Mouse (Mus musculus): ENCODE data around the gene Eif3a. TPM values are rescaled to one million over a fixed set of nuclear protein-coding genes. Genes with fewer than 3 reads are reported as not detected.
A peak's percentile ranks its signal among the peaks of the same experiment; 100 is the strongest.

Gene Eif3a
- polyA plus RNA-seq, 1 experiment from 2014 or later: 149 TPM

DNA sequence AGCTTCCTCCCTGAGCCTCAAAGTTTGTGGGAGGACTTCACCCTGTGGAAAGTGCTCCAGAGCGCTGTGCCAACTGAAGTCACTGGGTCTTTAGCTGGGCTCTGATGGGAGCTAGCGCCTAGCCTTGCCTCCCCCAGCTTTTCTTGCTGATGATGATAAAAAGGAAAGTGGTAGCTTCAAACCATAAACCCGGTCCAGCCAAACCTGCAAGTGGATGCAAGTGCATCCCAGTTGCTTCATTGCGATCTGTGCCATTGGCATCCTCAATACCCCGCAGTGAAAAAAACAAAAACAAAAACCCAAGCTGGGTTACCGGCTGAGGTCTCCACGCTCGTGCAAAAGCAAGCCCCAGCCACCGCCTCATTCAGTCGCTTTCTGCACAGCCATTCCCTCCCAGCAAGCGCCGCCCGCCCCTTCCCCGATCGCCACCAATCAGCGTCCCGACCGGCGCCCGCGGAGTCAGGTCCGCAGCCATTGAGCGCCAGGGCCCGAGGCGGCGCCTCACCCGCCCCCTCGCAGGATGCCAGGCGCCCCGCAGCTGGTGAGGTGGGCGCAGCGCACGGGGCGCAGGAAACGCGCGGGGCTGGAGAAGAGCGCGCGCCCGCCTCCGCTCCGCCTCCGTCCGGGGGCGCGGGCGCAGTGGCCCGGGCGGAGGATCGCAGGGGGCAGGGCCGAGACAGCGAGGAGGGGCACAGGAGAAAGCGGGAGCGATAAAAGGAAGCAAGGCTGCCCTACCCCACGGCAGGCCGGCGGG, 34.8 kb downstream of the Eif3a start, which contains the start of gene Nanos1:
Nanos1 (plus strand) TSS at position 550 of the 754 bp plus-strand sequence.
- peak; percentile 89 for ATAC-seq (replicated peaks; ENCODE audit: insufficient number of reproducible peaks, low FRiP score, low TSS enrichment)
- H3K27ac ChIP-seq (ENCODE audit: low read depth, low read length): no peak within 1 kb of the TSS
- peak within 1 kb of the TSS; percentile 68 for H3K9ac ChIP-seq (ENCODE audit: low read depth, low read length)
- H3K4me3 ChIP-seq (ENCODE audit: low read depth, low read length): peak within 1 kb of the TSS; percentile 76
- H3K36me3 ChIP-seq (ENCODE audit: control insufficient read depth, insufficient read depth, low read length): no peaks in the 10 kb centered on the region
- under 1% methylated on average over 57 of the region's 58 CpGs for WGBS (ENCODE audit: insufficient replicate concordance)
- H3K9me3 ChIP-seq (replicated peaks; ENCODE audit: control insufficient read depth, low read length): no peaks in the 10 kb centered on the region
- peaks cover 2% of the 10 kb centered on the region; the same call in 1 of the 2 replicates for H3K27me3 ChIP-seq (ENCODE audit: control insufficient read depth, insufficient read depth, low read length)
- peaks cover 7% of the 10 kb centered on the region; the same call in 1 of the 2 replicates for H3K4me1 ChIP-seq (ENCODE audit: control insufficient read depth, insufficient read depth, low read length)
- peak within 1 kb of the TSS; percentile 100 for H3K4me2 ChIP-seq

DNA sequence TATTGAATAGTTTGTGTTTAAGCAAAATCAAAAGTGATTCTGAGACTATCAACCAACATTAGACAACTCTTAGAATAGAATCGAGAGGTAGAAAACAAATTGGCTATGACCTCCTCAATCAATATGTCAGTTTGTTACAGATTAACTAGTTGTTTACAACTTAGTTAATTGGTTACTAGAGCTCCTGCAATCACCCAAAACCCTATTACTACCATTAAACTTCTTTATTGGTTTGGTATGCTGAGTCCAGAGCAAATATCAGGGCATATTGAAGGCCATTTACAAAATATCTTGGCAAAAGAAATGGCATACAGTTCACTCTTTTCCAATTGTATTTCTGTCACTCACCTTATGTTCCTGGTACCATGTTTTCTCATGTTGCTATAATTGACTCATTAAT, 42.7 kb downstream of the Eif3a start:
- Histone ChIP-seq H3K9me3 (replicated peaks; ENCODE audit: control insufficient read depth, low read length) (no peaks in the 10 kb centered on the region), H3K4me3 (ENCODE audit: low read depth, low read length) (no peak overlapping the region), H3K4me1 (ENCODE audit: control insufficient read depth, insufficient read depth, low read length) (no peaks in the 10 kb centered on the region), H3K27ac (ENCODE audit: low read depth, low read length) (no peak overlapping the region), H3K4me2 (no peak overlapping the region), H3K9ac (ENCODE audit: low read depth, low read length) (no peak overlapping the region), H3K27me3 (ENCODE audit: control insufficient read depth, insufficient read depth, low read length) (no peaks in the 10 kb centered on the region), H3K36me3 (ENCODE audit: control insufficient read depth, insufficient read depth, low read length) (no peaks in the 10 kb centered on the region)
- ATAC-seq (replicated peaks; ENCODE audit: insufficient number of reproducible peaks, low FRiP score, low TSS enrichment): no peak
- WGBS (ENCODE audit: insufficient replicate concordance): 81% methylated on average over 1 of the region's 1 CpGs

DNA sequence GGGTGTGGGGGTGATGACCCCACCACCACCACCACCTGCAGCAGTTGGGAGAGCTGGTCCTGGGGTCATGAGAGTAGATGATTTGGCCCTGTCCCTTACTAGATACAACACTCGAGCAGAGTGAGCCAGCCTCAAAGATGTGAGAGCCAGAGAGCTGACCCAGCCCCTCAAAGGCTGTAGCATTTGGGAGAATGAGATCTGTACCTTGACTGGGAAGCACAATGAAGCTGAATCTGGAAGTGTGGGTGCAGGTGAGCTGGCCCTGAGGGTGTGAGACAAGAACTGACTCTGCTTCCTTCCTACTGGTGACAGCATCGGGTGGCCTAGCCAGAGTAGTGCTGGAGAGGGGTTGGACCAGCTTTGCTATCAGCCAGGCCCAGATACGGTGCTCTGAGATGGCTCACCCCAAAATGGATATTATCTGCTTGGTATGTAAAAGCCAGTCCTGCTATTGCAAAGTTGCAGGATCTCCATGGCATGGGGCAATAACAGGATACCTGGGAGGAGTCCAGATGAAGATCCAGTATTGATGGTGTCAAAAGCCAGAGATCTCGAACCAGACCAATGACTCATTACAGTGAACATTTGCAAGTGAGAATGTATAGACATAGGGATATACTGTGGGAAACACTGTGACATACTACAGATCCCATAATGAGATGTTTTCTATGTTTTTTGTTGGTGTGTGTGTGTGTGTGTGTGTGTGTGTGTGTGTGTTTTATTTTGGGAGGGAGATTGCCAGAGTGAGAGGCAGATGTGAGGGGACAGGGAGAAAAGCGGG, 46.5 kb downstream of the Eif3a start:
- no peak overlapping the region for H3K9ac ChIP-seq (ENCODE audit: low read depth, low read length)
- no peak overlapping the region for H3K4me2 ChIP-seq
- H3K4me3 ChIP-seq (ENCODE audit: low read depth, low read length): no peak overlapping the region
- no peaks in the 10 kb centered on the region for H3K27me3 ChIP-seq (ENCODE audit: control insufficient read depth, insufficient read depth, low read length)
- WGBS (ENCODE audit: insufficient replicate concordance): 58% methylated on average over 5 of the region's 5 CpGs
- no peaks in the 10 kb centered on the region for H3K4me1 ChIP-seq (ENCODE audit: control insufficient read depth, insufficient read depth, low read length)
- H3K27ac ChIP-seq (ENCODE audit: low read depth, low read length): no peak overlapping the region
- no peak for ATAC-seq (replicated peaks; ENCODE audit: insufficient number of reproducible peaks, low FRiP score, low TSS enrichment)
- no peaks in the 10 kb centered on the region for H3K9me3 ChIP-seq (replicated peaks; ENCODE audit: control insufficient read depth, low read length)
- no peaks in the 10 kb centered on the region for H3K36me3 ChIP-seq (ENCODE audit: control insufficient read depth, insufficient read depth, low read length)

DNA sequence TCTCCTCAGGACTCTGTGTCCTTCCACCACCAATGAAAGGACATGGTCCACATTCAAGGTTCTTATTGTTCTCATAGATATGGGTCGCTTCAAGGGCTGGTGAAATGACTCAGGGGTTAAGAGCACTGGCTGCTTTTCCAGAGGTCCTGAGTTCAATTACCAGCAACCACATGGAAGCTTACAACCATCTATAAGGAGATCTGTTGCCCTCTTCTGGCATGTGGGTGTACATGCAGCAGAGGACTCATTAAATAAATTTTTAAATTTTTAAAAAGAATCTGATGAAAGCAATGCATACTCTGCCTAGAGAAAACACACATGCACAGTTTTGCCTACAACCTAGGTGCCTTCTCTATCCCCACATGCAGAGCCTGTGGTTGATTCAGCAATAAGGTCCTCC, 49.9 kb downstream of the Eif3a start:
- Histone ChIP-seq H3K9ac (ENCODE audit: low read depth, low read length) (no peak overlapping the region), H3K4me2 (no peak overlapping the region), H3K27me3 (ENCODE audit: control insufficient read depth, insufficient read depth, low read length) (no peaks in the 10 kb centered on the region), H3K9me3 (replicated peaks; ENCODE audit: control insufficient read depth, low read length) (no peaks in the 10 kb centered on the region), H3K4me3 (ENCODE audit: low read depth, low read length) (no peak overlapping the region), H3K36me3 (ENCODE audit: control insufficient read depth, insufficient read depth, low read length) (no peaks in the 10 kb centered on the region), H3K4me1 (ENCODE audit: control insufficient read depth, insufficient read depth, low read length) (no peaks in the 10 kb centered on the region), H3K27ac (ENCODE audit: low read depth, low read length) (no peak overlapping the region)
- WGBS (ENCODE audit: insufficient replicate concordance): 59% methylated on average over 1 of the region's 1 CpGs
- ATAC-seq (replicated peaks; ENCODE audit: insufficient number of reproducible peaks, low FRiP score, low TSS enrichment): no peak

DNA sequence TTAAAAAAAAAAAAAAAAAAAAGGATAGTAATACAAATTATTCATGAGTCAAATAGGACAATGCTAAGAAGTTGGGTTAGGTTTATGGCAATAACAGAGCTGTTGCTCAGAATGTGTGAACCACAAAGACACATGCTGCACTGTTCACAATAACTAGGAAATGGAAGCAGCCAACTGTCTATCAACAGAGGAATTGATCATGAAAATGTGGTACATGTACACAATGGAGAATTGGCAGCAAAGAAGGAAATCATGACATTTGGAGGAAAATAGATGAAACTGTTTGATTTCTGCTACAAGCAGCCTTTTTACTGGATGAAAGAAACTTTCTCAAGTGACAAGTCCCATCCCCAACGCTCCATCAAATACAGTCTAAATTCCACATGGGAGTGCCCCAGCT, 58.5 kb downstream of the Eif3a start:
- no peak overlapping the region for H3K9ac ChIP-seq (ENCODE audit: low read depth, low read length)
- H3K4me1 ChIP-seq (ENCODE audit: control insufficient read depth, insufficient read depth, low read length): no peaks in the 10 kb centered on the region
- no peak for ATAC-seq (replicated peaks; ENCODE audit: insufficient number of reproducible peaks, low FRiP score, low TSS enrichment)
- H3K36me3 ChIP-seq (ENCODE audit: control insufficient read depth, insufficient read depth, low read length): no peaks in the 10 kb centered on the region
- no peak overlapping the region for H3K27ac ChIP-seq (ENCODE audit: low read depth, low read length)
- 86% methylated on average over 1 of the region's 1 CpGs for WGBS (ENCODE audit: insufficient replicate concordance)
- no peak overlapping the region for H3K4me2 ChIP-seq
- H3K9me3 ChIP-seq (replicated peaks; ENCODE audit: control insufficient read depth, low read length): no peaks in the 10 kb centered on the region
- no peaks in the 10 kb centered on the region for H3K27me3 ChIP-seq (ENCODE audit: control insufficient read depth, insufficient read depth, low read length)
- no peak overlapping the region for H3K4me3 ChIP-seq (ENCODE audit: low read depth, low read length)

DNA sequence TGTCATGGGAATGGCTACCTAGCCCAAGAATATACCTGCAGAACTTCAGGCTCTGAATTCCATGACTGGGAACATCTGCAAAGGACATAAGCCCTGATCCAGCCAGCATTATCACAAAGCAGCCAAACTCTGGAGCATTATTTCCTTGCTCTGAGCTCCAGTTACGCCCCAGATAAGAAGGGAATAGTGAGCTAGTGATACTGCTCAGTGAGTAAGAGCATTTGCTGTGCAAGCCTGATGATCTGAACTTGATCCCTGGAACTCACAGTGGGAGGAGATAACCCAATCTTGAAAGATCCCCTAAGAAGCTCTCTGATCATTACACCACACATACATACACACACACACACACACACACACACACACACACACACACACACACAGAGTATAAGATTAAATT, 59.2 kb downstream of the Eif3a start:
- no peaks in the 10 kb centered on the region for H3K4me1 ChIP-seq (ENCODE audit: control insufficient read depth, insufficient read depth, low read length)
- no peak for ATAC-seq (replicated peaks; ENCODE audit: insufficient number of reproducible peaks, low FRiP score, low TSS enrichment)
- H3K27ac ChIP-seq (ENCODE audit: low read depth, low read length): no peak overlapping the region
- no peaks in the 10 kb centered on the region for H3K9me3 ChIP-seq (replicated peaks; ENCODE audit: control insufficient read depth, low read length)
- no peak overlapping the region for H3K4me2 ChIP-seq
- H3K4me3 ChIP-seq (ENCODE audit: low read depth, low read length): no peak overlapping the region
- no peaks in the 10 kb centered on the region for H3K36me3 ChIP-seq (ENCODE audit: control insufficient read depth, insufficient read depth, low read length)
- H3K9ac ChIP-seq (ENCODE audit: low read depth, low read length): no peak overlapping the region
- H3K27me3 ChIP-seq (ENCODE audit: control insufficient read depth, insufficient read depth, low read length): no peaks in the 10 kb centered on the region
- 57% methylated on average over 1 of the region's 1 CpGs for WGBS (ENCODE audit: insufficient replicate concordance)

DNA sequence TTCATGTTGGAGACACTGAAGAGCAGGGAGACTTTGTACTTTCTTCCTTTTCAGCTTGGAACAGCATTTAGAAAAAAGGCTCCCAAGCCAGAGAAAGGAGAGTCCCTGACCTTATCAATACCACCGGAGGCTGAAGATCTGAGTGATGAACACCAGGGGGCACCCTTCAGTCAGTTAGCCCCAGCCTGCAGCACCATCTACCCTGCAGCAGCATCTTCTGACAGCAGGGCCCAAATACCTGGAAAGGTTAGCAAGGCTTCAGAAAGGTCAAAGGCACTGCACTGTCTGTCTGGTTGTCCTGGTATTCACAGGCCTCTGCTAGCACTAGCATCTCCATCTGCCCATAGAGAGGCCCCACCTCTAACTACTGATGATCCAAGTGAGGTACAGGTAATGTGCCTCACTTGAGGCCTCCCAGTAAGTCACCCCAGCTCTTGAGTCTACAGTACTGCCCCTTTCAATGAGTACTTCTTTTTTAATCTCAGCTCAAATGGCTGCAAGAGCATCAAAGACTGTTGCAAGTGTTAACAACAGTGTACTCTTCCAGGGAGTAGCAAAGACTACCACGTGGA, 60.1 kb downstream of the Eif3a start:
- Histone ChIP-seq H3K4me3 (ENCODE audit: low read depth, low read length) (no peak overlapping the region), H3K27ac (ENCODE audit: low read depth, low read length) (no peak overlapping the region), H3K36me3 (ENCODE audit: control insufficient read depth, insufficient read depth, low read length) (no peaks in the 10 kb centered on the region), H3K9ac (ENCODE audit: low read depth, low read length) (no peak overlapping the region), H3K4me1 (ENCODE audit: control insufficient read depth, insufficient read depth, low read length) (no peaks in the 10 kb centered on the region), H3K4me2 (no peak overlapping the region), H3K9me3 (replicated peaks; ENCODE audit: control insufficient read depth, low read length) (no peaks in the 10 kb centered on the region), H3K27me3 (ENCODE audit: control insufficient read depth, insufficient read depth, low read length) (no peaks in the 10 kb centered on the region)
- no peak for ATAC-seq (replicated peaks; ENCODE audit: insufficient number of reproducible peaks, low FRiP score, low TSS enrichment)
- 53% methylated on average over 2 of the region's 2 CpGs for WGBS (ENCODE audit: insufficient replicate concordance)

DNA sequence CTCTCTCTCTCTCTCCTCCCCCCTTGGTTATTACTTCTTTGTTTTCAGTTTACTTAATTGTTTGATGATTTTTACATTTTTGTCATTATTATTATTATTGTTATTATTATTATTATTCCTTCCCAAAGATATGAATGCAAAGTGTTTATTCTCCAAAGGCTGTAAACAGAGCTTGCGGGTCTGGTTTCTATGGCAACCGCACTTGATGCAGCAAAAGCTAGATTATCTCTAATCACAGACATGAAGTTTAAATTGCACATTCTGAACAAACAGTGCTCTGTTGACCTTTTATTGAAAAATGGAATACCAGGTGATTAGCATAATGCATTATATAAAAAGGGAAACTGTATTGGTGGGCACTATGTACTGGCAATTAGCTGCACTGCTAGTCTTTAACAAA, 74.1 kb downstream of the Eif3a start:
- H3K4me3 ChIP-seq (ENCODE audit: low read depth, low read length): no peak overlapping the region
- no peak for ATAC-seq (replicated peaks; ENCODE audit: insufficient number of reproducible peaks, low FRiP score, low TSS enrichment)

More for the DNA sequence above, 74.1 kb downstream of the Eif3a start:
- H3K9me3 ChIP-seq (replicated peaks; ENCODE audit: control insufficient read depth, low read length): no peaks in the 10 kb centered on the region
- H3K27me3 ChIP-seq (ENCODE audit: control insufficient read depth, insufficient read depth, low read length): no peaks in the 10 kb centered on the region
- WGBS (ENCODE audit: insufficient replicate concordance): 86% methylated on average over 2 of the region's 2 CpGs
- no peak overlapping the region for H3K9ac ChIP-seq (ENCODE audit: low read depth, low read length)
- no peak overlapping the region for H3K27ac ChIP-seq (ENCODE audit: low read depth, low read length)
- H3K4me1 ChIP-seq (ENCODE audit: control insufficient read depth, insufficient read depth, low read length): no peaks in the 10 kb centered on the region
- H3K4me2 ChIP-seq: no peak overlapping the region
- no peaks in the 10 kb centered on the region for H3K36me3 ChIP-seq (ENCODE audit: control insufficient read depth, insufficient read depth, low read length)

Data from heart, embryonic 11.5 days (tissue).